ENCODE assay signal across 17 mouse cellular contexts in genomic region chr16:44625871-44626293, GRCm38 (mm10).
DNase-seq lines count a peak whose midpoint lies in the region; ATAC-seq and TF ChIP-seq lines count a peak whose summit lies in the region.
"Had no signal": no experiment of that assay in that cellular context is flagged by ENCODE, and none has a peak within 500 bp of the region (broad histone marks: within the 10 kb centered on the region; RNA-seq: fewer than 3 reads in every experiment).

No protein-coding gene starts in this region.

- no peak overlapping the region for H3K4me2 ChIP-seq in lung, embryonic 16.5 days (ENCODE audit: low read depth, low read length)
- H3K4me2 ChIP-seq in stomach, embryonic 15.5 days: no peak overlapping the region
- H3K4me2 ChIP-seq: heart, embryonic 12.5 days; liver, embryonic 12.5 days had no signal

- H3K9me3 ChIP-seq in lung, embryonic 16.5 days (ENCODE audit: control insufficient read depth, low read length): no peaks in the 10 kb centered on the region
- H3K9me3 ChIP-seq in stomach, embryonic 15.5 days: no peaks in the 10 kb centered on the region
- H3K9me3 ChIP-seq: heart, embryonic 12.5 days; hindbrain, embryonic 10.5 days; liver, embryonic 12.5 days had no signal

- peaks cover 23% of the 10 kb centered on the region for H3K4me1 ChIP-seq in lung, embryonic 16.5 days (replicated peaks; ENCODE audit: control insufficient read depth, insufficient read depth, low read length)
- peaks cover 20% of the 10 kb centered on the region; the same call in 1 of the 2 replicates for H3K4me1 ChIP-seq in stomach, embryonic 15.5 days
- H3K4me1 ChIP-seq: liver, embryonic 12.5 days had no signal

- DNase-seq in gastrocnemius, adult 18-20 months (ENCODE audit: low spot score): peak; percentile 43
- DNase-seq in gastrocnemius, postnatal 10 days: no peak
- no peak for DNase-seq in lung, postnatal 14 days
- peak; percentile 36 for DNase-seq in gastrocnemius, adult 2 months
- no peak for DNase-seq in heart, postnatal 25 days (ENCODE audit: low spot score)
- DNase-seq in left cerebral cortex, adult 11 months (ENCODE audit: low spot score): no peak
- DNase-seq: adrenal gland, adult 2 months; cerebellum, adult 2 months; layer of hippocampus, adult 9-11 months; thymus, postnatal 14 days had no signal

- TF ChIP-seq CTCF in gastrocnemius, adult 2 months (IDR thresholded peaks at IDR 0.05): no peak

- H3K9ac ChIP-seq in lung, embryonic 16.5 days (ENCODE audit: low read length): no peak overlapping the region
- H3K9ac ChIP-seq in stomach, embryonic 15.5 days: no peak overlapping the region
- H3K9ac ChIP-seq: heart, embryonic 12.5 days; liver, embryonic 12.5 days had no signal

- 42% methylated on average over 3 of the region's 3 CpGs for WGBS in lung, embryonic 16.5 days
- WGBS in stomach, embryonic 15.5 days: 16% methylated on average over 3 of the region's 3 CpGs

- no peaks in the 10 kb centered on the region for H3K36me3 ChIP-seq in lung, embryonic 16.5 days (ENCODE audit: control insufficient read depth, insufficient read depth, low read length)
- no peaks in the 10 kb centered on the region for H3K36me3 ChIP-seq in stomach, embryonic 15.5 days
- H3K36me3 ChIP-seq: heart, embryonic 12.5 days; hindbrain, embryonic 10.5 days; liver, embryonic 12.5 days had no signal

- peak; percentile 46 for ATAC-seq in lung, embryonic 16.5 days (ENCODE audit: low read depth)
- no peak for ATAC-seq in stomach, embryonic 15.5 days (ENCODE audit: insufficient read depth, low FRiP score, low read depth)
- ATAC-seq: inflammation-experienced regulatory T-cells, adult 6 months; liver, embryonic 12.5 days had no signal

- no peaks in the 10 kb centered on the region for H3K27me3 ChIP-seq in lung, embryonic 16.5 days (ENCODE audit: control insufficient read depth, insufficient read depth, low read depth, low read length)
- no peaks in the 10 kb centered on the region for H3K27me3 ChIP-seq in stomach, embryonic 15.5 days (replicated peaks)
- H3K27me3 ChIP-seq: heart, embryonic 12.5 days; liver, embryonic 12.5 days had no signal

- no peak overlapping the region for H3K4me3 ChIP-seq in lung, embryonic 16.5 days (ENCODE audit: low read length)
- no peak overlapping the region for H3K4me3 ChIP-seq in gastrocnemius, adult 2 months
- no peak overlapping the region for H3K4me3 ChIP-seq in stomach, embryonic 15.5 days (replicated peaks)
- H3K4me3 ChIP-seq: erythroblast, embryonic 14.5 days; heart, embryonic 12.5 days; hindbrain, embryonic 10.5 days; liver, embryonic 12.5 days had no signal

- intact Hi-C loops in gastrocnemius, adult 2 months (cut with DNase I): no loop called here
- intact Hi-C loops in heart, postnatal 25 days (cut with DNase I): no loop called here

- peak overlapping the region; percentile 17 for H3K27ac ChIP-seq in lung, embryonic 16.5 days (ENCODE audit: low read length)
- peak overlapping the region; percentile 28; the same call in 1 of the 2 replicates for H3K27ac ChIP-seq in gastrocnemius, adult 2 months
- H3K27ac ChIP-seq in stomach, embryonic 15.5 days: peak overlapping the region; percentile 51; the same call in 1 of the 2 replicates
- H3K27ac ChIP-seq: liver, embryonic 12.5 days had no signal

Comparison
In these comparisons a context has a peak if more than half of its experiments do, and no peak if none do; other contexts are left out.
1. DNase-seq: peak in gastrocnemius, adult 18-20 months (single experiment) and gastrocnemius, adult 2 months (single experiment); none in gastrocnemius, postnatal 10 days (single experiment), lung, postnatal 14 days (single experiment), heart, postnatal 25 days (single experiment) and left cerebral cortex, adult 11 months (single experiment).
2. Peak in every context shown above with its lines, with median percentiles within 50 percentile points of each other: H3K27ac ChIP-seq.